Mouse (Mus musculus): ENCODE results near the gene Pcsk2. TPM values are rescaled to one million over a fixed set of nuclear protein-coding genes. Genes with fewer than 3 reads are reported as not detected.

Gene Pcsk2
- polyA plus RNA-seq, 2 experiments, result 0.01 TPM; not detected in 1

DNA sequence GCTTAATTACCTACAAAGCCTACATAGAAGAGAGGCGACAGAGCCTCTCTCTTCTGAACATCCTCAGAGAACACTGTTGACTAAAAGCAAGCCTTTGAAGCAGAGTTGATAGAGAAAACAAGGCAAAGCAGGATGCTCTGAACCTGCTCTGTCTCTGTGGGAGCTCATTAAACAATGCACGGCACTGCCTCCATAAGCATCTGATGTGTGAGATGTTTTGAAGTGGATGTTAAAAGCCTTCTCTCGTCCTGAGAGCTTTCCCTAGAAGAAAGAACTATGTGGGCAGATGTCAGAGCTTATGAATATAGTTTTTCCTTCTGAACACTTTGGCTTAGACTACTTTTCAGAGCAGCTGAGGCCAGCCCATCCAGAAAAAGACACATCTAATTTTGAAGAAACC is 145.3 kb downstream of the Pcsk2 start:
- Histone ChIP-seq H3K4me1 (replicated peaks; ENCODE audit: control insufficient read depth in 2 of 2, insufficient read depth in 2 of 2, low read length in 1 of 2) (no peaks in the 10 kb centered on the region), H3K4me2 (ENCODE audit: low read depth) (no peak overlapping the region), H3K27me3 (ENCODE audit: control insufficient read depth, insufficient read depth, low read length) (no peaks in the 10 kb centered on the region), H3K36me3 (replicated peaks; ENCODE audit: control insufficient read depth, insufficient read depth, low read depth) (no peaks in the 10 kb centered on the region), H3K27ac (no peak overlapping the region), H3K4me3 (ENCODE audit: insufficient read depth in 1 of 2, low read depth in 2 of 2, low read length in 2 of 2) (no peak overlapping the region), H3K9ac (replicated peaks) (no peak overlapping the region), H3K9me3 (ENCODE audit: control insufficient read depth, low read length) (no peaks in the 10 kb centered on the region)
- TF ChIP-seq EP300 (IDR thresholded peaks at IDR 0.05; ENCODE audit: low read depth) (no peak), CTCF (IDR thresholded peaks at IDR 0.05; ENCODE audit: low read depth) (no peak)
- 45% methylated on average over 3 of the region's 3 CpGs for WGBS (ENCODE audit: insufficient replicate concordance)
- ATAC-seq (ENCODE audit: insufficient read depth), result no peak
- no peak for DNase-seq (ENCODE audit: low read depth in 3 of 3, low spot score in 3 of 3)

DNA sequence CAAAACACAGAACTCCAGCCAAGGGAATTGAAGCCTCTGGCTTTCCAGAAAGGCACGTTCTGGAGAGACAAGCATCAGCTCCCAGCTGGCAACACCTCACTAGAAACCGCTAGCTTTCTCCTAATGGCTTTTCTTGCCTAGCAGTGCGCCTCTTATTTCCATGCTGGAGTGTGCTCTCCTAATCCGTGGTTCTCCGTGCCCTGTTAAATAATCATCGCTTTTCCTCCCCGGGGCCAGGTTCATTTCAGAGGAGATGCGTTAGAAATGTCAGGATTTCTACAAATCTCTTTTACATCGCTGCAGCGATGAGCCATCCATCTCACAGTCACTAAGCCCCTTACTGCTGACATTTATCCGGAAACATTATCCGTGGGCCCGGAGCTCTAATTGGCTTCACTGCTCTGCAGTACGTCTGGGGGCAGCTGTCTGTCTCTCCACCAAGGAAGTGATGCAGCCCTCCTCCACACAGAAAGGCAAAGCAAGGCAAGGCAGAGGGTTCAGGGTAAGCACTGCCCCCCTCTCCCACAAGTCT is 150.1 kb downstream of the Pcsk2 start:
- WGBS (ENCODE audit: insufficient replicate concordance), result 64% methylated on average over 14 of the region's 14 CpGs
- no peak overlapping the region for H3K9ac ChIP-seq (replicated peaks)
- H3K36me3 ChIP-seq (replicated peaks; ENCODE audit: control insufficient read depth, insufficient read depth, low read depth), result no peaks in the 10 kb centered on the region
- no peaks in the 10 kb centered on the region for H3K4me1 ChIP-seq (replicated peaks; ENCODE audit: control insufficient read depth in 2 of 2, insufficient read depth in 2 of 2, low read length in 1 of 2)
- no peak for DNase-seq (ENCODE audit: low read depth in 3 of 3, low spot score in 3 of 3)
- TF ChIP-seq CTCF (IDR thresholded peaks at IDR 0.05; ENCODE audit: low read depth), result no peak
- TF ChIP-seq EP300 (IDR thresholded peaks at IDR 0.05; ENCODE audit: low read depth), result no peak
- H3K27ac ChIP-seq, result no peak overlapping the region
- ATAC-seq (ENCODE audit: insufficient read depth), result no peak
- no peaks in the 10 kb centered on the region for H3K27me3 ChIP-seq (ENCODE audit: control insufficient read depth, insufficient read depth, low read length)
- H3K4me2 ChIP-seq (ENCODE audit: low read depth), result no peak overlapping the region
- H3K9me3 ChIP-seq (ENCODE audit: control insufficient read depth, low read length), result no peaks in the 10 kb centered on the region
- H3K4me3 ChIP-seq (ENCODE audit: insufficient read depth in 1 of 2, low read depth in 2 of 2, low read length in 2 of 2), result no peak overlapping the region

DNA sequence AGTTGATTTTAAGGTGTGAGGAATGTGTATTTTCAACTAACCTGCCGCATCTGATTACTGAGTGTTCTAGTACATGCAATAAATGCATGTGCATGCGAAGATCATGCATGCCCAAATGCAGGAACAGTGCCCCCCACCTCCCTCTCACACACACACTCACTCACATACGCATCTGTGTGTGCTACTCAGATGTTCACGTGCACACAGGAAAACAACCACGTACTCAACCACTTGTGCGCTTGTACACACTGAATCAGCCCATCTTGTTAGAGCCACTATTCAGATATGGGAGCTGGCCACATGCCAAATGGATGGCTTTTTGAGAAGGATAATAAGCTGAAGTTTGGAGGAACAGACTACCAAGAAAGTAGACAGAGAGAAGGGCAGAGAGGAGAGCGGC is 150.7 kb downstream of the Pcsk2 start:
- Histone ChIP-seq H3K4me2 (ENCODE audit: low read depth) (no peak overlapping the region), H3K36me3 (replicated peaks; ENCODE audit: control insufficient read depth, insufficient read depth, low read depth) (no peaks in the 10 kb centered on the region), H3K4me3 (ENCODE audit: insufficient read depth in 1 of 2, low read depth in 2 of 2, low read length in 2 of 2) (no peak overlapping the region), H3K4me1 (replicated peaks; ENCODE audit: control insufficient read depth in 2 of 2, insufficient read depth in 2 of 2, low read length in 1 of 2) (no peaks in the 10 kb centered on the region), H3K27me3 (ENCODE audit: control insufficient read depth, insufficient read depth, low read length) (no peaks in the 10 kb centered on the region), H3K27ac (no peak overlapping the region), H3K9ac (replicated peaks) (no peak overlapping the region), H3K9me3 (ENCODE audit: control insufficient read depth, low read length) (no peaks in the 10 kb centered on the region)
- TF ChIP-seq EP300 (IDR thresholded peaks at IDR 0.05; ENCODE audit: low read depth) (no peak), CTCF (IDR thresholded peaks at IDR 0.05; ENCODE audit: low read depth) (no peak)
- WGBS (ENCODE audit: insufficient replicate concordance), result 68% methylated on average over 7 of the region's 7 CpGs
- DNase-seq (ENCODE audit: low read depth in 3 of 3, low spot score in 3 of 3) (no peak), ATAC-seq (ENCODE audit: insufficient read depth) (no peak)

DNA sequence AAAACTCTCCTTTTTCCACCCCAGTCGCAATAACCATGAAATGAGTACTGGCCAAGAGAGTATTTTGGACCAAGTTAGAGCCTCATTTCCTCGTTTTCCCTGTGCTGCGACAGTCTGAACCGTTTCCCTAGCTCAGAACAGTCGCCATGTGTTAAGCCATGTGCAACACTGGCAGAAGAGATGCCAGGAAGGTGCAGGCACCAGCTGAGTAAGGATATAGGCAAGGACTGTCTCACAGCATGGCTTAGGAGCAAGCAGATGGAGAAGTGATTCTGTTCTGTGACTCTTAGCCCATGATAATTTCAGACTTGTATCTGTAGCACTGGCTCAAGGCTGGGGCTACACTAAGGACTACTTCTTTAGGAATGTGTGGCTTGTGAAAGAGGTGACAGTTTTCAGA is 155.2 kb downstream of the Pcsk2 start:
- Histone ChIP-seq H3K4me2 (ENCODE audit: low read depth) (no peak overlapping the region), H3K36me3 (replicated peaks; ENCODE audit: control insufficient read depth, insufficient read depth, low read depth) (no peaks in the 10 kb centered on the region), H3K9ac (replicated peaks) (no peak overlapping the region), H3K9me3 (ENCODE audit: control insufficient read depth, low read length) (no peaks in the 10 kb centered on the region), H3K27ac (no peak overlapping the region), H3K27me3 (ENCODE audit: control insufficient read depth, insufficient read depth, low read length) (no peaks in the 10 kb centered on the region), H3K4me1 (replicated peaks; ENCODE audit: control insufficient read depth in 2 of 2, insufficient read depth in 2 of 2, low read length in 1 of 2) (no peaks in the 10 kb centered on the region), H3K4me3 (ENCODE audit: insufficient read depth in 1 of 2, low read depth in 2 of 2, low read length in 2 of 2) (no peak overlapping the region)
- 56% methylated on average over 5 of the region's 5 CpGs for WGBS (ENCODE audit: insufficient replicate concordance)
- TF ChIP-seq EP300 (IDR thresholded peaks at IDR 0.05; ENCODE audit: low read depth) (no peak), CTCF (IDR thresholded peaks at IDR 0.05; ENCODE audit: low read depth) (no peak)
- DNase-seq (ENCODE audit: low read depth in 3 of 3, low spot score in 3 of 3) (no peak), ATAC-seq (ENCODE audit: insufficient read depth) (no peak)

DNA sequence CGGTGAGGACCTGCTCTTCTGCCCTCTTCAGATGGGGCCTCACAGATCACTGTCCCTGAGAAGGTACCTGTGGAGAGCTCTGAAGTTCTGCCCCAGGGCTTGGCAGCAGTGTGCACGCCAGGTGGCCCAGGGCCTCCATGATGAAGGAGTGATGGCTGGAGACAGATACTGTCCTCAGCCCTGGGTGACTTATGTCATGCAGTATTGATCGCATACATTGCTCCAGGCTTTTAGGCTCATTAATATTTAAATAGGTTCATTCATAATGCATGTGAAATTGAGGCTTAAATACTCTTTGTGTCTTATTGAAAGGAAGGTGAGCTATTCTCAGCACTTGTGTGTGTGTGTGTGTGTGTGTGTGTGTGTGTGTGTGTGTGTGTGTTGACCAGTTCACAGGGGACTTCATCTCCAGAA is 157.0 kb downstream of the Pcsk2 start:
- Histone ChIP-seq H3K9ac (replicated peaks) (no peak overlapping the region), H3K9me3 (ENCODE audit: control insufficient read depth, low read length) (no peaks in the 10 kb centered on the region), H3K27me3 (ENCODE audit: control insufficient read depth, insufficient read depth, low read length) (no peaks in the 10 kb centered on the region), H3K36me3 (replicated peaks; ENCODE audit: control insufficient read depth, insufficient read depth, low read depth) (no peaks in the 10 kb centered on the region), H3K4me2 (ENCODE audit: low read depth) (no peak overlapping the region), H3K4me1 (replicated peaks; ENCODE audit: control insufficient read depth in 2 of 2, insufficient read depth in 2 of 2, low read length in 1 of 2) (no peaks in the 10 kb centered on the region), H3K4me3 (ENCODE audit: insufficient read depth in 1 of 2, low read depth in 2 of 2, low read length in 2 of 2) (no peak overlapping the region), H3K27ac (no peak overlapping the region)
- no peak for ATAC-seq (ENCODE audit: insufficient read depth)
- TF ChIP-seq CTCF (IDR thresholded peaks at IDR 0.05; ENCODE audit: low read depth) (no peak), EP300 (IDR thresholded peaks at IDR 0.05; ENCODE audit: low read depth) (no peak)
- DNase-seq (ENCODE audit: low read depth in 3 of 3, low spot score in 3 of 3), result no peak
- WGBS (ENCODE audit: insufficient replicate concordance), result 64% methylated on average over 3 of the region's 3 CpGs
